Mouse (Mus musculus) mesoderm, embryonic 11.5 days (tissue): ENCODE data around the gene Ppfibp1.

ENCODE experiments used
- DNase-seq: peaks from one replicate; pipeline ENCODE4 v3.0.0-alpha.2; 2012; ENCODE audit warnings: low read depth, low spot score

The Ppfibp1 gene

GRCm38 (mm10) chr6:146881896-146882770 lies 6.2 kb upstream of the Ppfibp1 start:
- DNase-seq: no peak

- DNase-seq: no peak
These were observed 4.9 kb upstream of the Ppfibp1 start for GRCm38 (mm10) chr6:146883426-146883825.

- DNase-seq: no peak
These were observed 4.1 kb upstream of the Ppfibp1 start for GRCm38 (mm10) chr6:146884171-146884570.

GRCm38 (mm10) chr6:146884851-146885250 lies 3.4 kb upstream of the Ppfibp1 start:
- peak; percentile 62 for DNase-seq

GRCm38 (mm10) chr6:146888660-146889490 lies 588 bp downstream of the Ppfibp1 start:
- DNase-seq: no peak

- DNase-seq: no peak
These were observed 1.9 kb downstream of the Ppfibp1 start for GRCm38 (mm10) chr6:146890215-146890614.

- DNase-seq: no peak
These were observed 2.3 kb downstream of the Ppfibp1 start for GRCm38 (mm10) chr6:146890633-146891032.

GRCm38 (mm10) chr6:146893890-146894289 lies 5.6 kb downstream of the Ppfibp1 start:
- no peak for DNase-seq

GRCm38 (mm10) chr6:146898709-146899108 lies 10.4 kb downstream of the Ppfibp1 start:
- DNase-seq: no peak

- no peak for DNase-seq
These were observed 11.4 kb downstream of the Ppfibp1 start for GRCm38 (mm10) chr6:146899647-146900046.

- no peak for DNase-seq
These were observed 13.6 kb downstream of the Ppfibp1 start for GRCm38 (mm10) chr6:146901929-146902328.

GRCm38 (mm10) chr6:146903632-146904031 lies 15.3 kb downstream of the Ppfibp1 start:
- DNase-seq: no peak

- no peak for DNase-seq
These were observed 16.4 kb downstream of the Ppfibp1 start for GRCm38 (mm10) chr6:146904707-146905106.

GRCm38 (mm10) chr6:146906000-146906786 lies 17.9 kb downstream of the Ppfibp1 start:
- DNase-seq: no peak

- no peak for DNase-seq
These were observed 18.9 kb downstream of the Ppfibp1 start for GRCm38 (mm10) chr6:146907061-146907794.

- DNase-seq: no peak
These were observed 19.5 kb downstream of the Ppfibp1 start for GRCm38 (mm10) chr6:146907795-146908190.

- DNase-seq: no peak
These were observed 20.5 kb downstream of the Ppfibp1 start for GRCm38 (mm10) chr6:146908801-146909200.

GRCm38 (mm10) chr6:146909725-146910489 lies 21.6 kb downstream of the Ppfibp1 start:
- no peak for DNase-seq

- DNase-seq: no peak
These were observed 22.5 kb downstream of the Ppfibp1 start for GRCm38 (mm10) chr6:146910801-146911200.

GRCm38 (mm10) chr6:146912835-146913488 lies 24.7 kb downstream of the Ppfibp1 start:
- peak; percentile 25 for DNase-seq
